Comparison of ENCODE assay signal across 19 mouse cellular contexts in the genomic region with DNA sequence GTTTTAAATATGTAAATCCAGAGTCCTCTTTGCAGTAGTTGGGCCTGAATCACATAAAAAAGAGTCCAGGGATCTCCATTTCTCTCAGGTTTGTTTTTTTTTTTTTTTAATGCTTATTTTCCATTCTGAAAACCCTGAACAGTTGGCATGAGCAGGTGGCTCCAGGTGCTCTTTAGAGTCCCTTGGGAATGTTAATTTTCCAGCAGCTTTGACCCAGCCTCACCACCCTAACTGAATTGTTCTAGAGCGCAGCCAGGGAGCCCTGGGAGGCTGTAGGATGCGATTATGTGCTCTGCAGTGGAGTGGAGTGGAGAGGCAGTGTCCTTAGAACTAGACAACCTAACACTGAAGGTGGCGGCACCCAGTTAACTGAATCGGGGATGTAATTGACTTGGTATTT. TPM values are rescaled to one million over a fixed set of nuclear protein-coding genes. Genes with fewer than 3 reads are reported as not detected.
DNase-seq lines count a peak whose midpoint lies in the region; ATAC-seq and TF ChIP-seq lines count a peak whose summit lies in the region.
"Had no signal": no experiment of that assay in that cellular context is flagged by ENCODE, and none has a peak within 500 bp of the region (broad histone marks: within the 10 kb centered on the region; RNA-seq: fewer than 3 reads in every experiment).

No protein-coding gene starts in this region.

- H3K9ac ChIP-seq in forebrain, embryonic 12.5 days, result no peak overlapping the region
- H3K9ac ChIP-seq in forebrain, postnatal 0 days, result no peak overlapping the region
- no peak overlapping the region for H3K9ac ChIP-seq in midbrain, embryonic 14.5 days (replicated peaks; ENCODE audit: low read length)
- no peak overlapping the region for H3K9ac ChIP-seq in midbrain, embryonic 11.5 days (ENCODE audit: low read length)
- H3K9ac ChIP-seq in forebrain, embryonic 16.5 days (replicated peaks; ENCODE audit: low read depth, low read length), result no peak overlapping the region
- H3K9ac ChIP-seq: liver, postnatal 0 days had no signal

- H3K27me3 ChIP-seq in forebrain, embryonic 12.5 days, result no peaks in the 10 kb centered on the region
- no peaks in the 10 kb centered on the region for H3K27me3 ChIP-seq in forebrain, postnatal 0 days (ENCODE audit: insufficient read depth, low read length)
- H3K27me3 ChIP-seq in midbrain, embryonic 14.5 days (ENCODE audit: control insufficient read depth, insufficient read depth, low read length), result no peaks in the 10 kb centered on the region
- H3K27me3 ChIP-seq in midbrain, embryonic 11.5 days (ENCODE audit: control insufficient read depth, insufficient read depth, low read length), result no peaks in the 10 kb centered on the region
- H3K27me3 ChIP-seq in forebrain, embryonic 16.5 days (replicated peaks; ENCODE audit: control insufficient read depth, insufficient read depth, low read length), result no peaks in the 10 kb centered on the region

- DNase-seq in forebrain, postnatal 0 days, result no peak
- DNase-seq in midbrain, embryonic 14.5 days, result no peak
- DNase-seq in midbrain, embryonic 11.5 days (ENCODE audit: low spot score, missing footprints), result no peak
- peak; percentile 48 for DNase-seq in ZHBTc4 (ENCODE audit: low read depth, low spot score)
- no peak for DNase-seq in left cerebral cortex, adult 2 months (ENCODE audit: extremely low spot score in 1 of 2, low spot score in 2 of 2)
- no peak for DNase-seq in thymus, postnatal 4 days
- DNase-seq: adrenal gland, postnatal 14 days; cerebellum, postnatal 36 days; gastrocnemius, postnatal 25 days; heart, adult 2 months; left cerebral cortex, postnatal 4 days; liver, postnatal 0 days; lung, postnatal 10 days; thymus, adult 18-20 months had no signal

- peaks cover 32% of the 10 kb centered on the region for H3K36me3 ChIP-seq in forebrain, embryonic 12.5 days (replicated peaks)
- H3K36me3 ChIP-seq in forebrain, postnatal 0 days (ENCODE audit: insufficient read depth), result 0 out of 2 replicates have a peak, but pooled peaks cover 3% of the 10 kb centered on the region
- H3K36me3 ChIP-seq in midbrain, embryonic 14.5 days (ENCODE audit: control insufficient read depth, insufficient read depth, low read length), result peaks cover 36% of the 10 kb centered on the region
- peaks cover 7% of the 10 kb centered on the region for H3K36me3 ChIP-seq in midbrain, embryonic 11.5 days (ENCODE audit: control insufficient read depth, insufficient read depth, low read length)
- H3K36me3 ChIP-seq in forebrain, embryonic 16.5 days (ENCODE audit: control insufficient read depth, insufficient read depth), result peaks cover 3% of the 10 kb centered on the region; the same call in 1 of the 2 replicates

- 70% methylated on average over 4 of the region's 4 CpGs for WGBS in forebrain, embryonic 12.5 days
- WGBS in forebrain, postnatal 0 days, result 73% methylated on average over 4 of the region's 4 CpGs
- WGBS in midbrain, embryonic 14.5 days, result 53% methylated on average over 4 of the region's 4 CpGs
- WGBS in midbrain, embryonic 11.5 days, result 86% methylated on average over 4 of the region's 4 CpGs
- WGBS in forebrain, embryonic 16.5 days, result 67% methylated on average over 4 of the region's 4 CpGs

- H3K4me1 ChIP-seq in forebrain, embryonic 12.5 days, result peaks cover 47% of the 10 kb centered on the region
- peaks cover 15% of the 10 kb centered on the region for H3K4me1 ChIP-seq in forebrain, postnatal 0 days (ENCODE audit: insufficient read depth)
- H3K4me1 ChIP-seq in midbrain, embryonic 14.5 days (ENCODE audit: control insufficient read depth, insufficient read depth, low read length), result peaks cover 41% of the 10 kb centered on the region
- H3K4me1 ChIP-seq in midbrain, embryonic 11.5 days (ENCODE audit: control insufficient read depth, insufficient read depth, low read length), result peaks cover 37% of the 10 kb centered on the region
- peaks cover 38% of the 10 kb centered on the region for H3K4me1 ChIP-seq in forebrain, embryonic 16.5 days (replicated peaks; ENCODE audit: control insufficient read depth, insufficient read depth, low read length)

- no peak for ATAC-seq in forebrain, embryonic 12.5 days (ENCODE audit: low FRiP score)
- no peak for ATAC-seq in forebrain, postnatal 0 days
- no peak for ATAC-seq in midbrain, embryonic 14.5 days (ENCODE audit: low FRiP score, low TSS enrichment)
- ATAC-seq in midbrain, embryonic 11.5 days (ENCODE audit: low FRiP score), result no peak
- no peak for ATAC-seq in forebrain, embryonic 16.5 days
- ATAC-seq: intestine, embryonic 16.5 days; liver, postnatal 0 days had no signal

- no peak overlapping the region for H3K4me2 ChIP-seq in forebrain, embryonic 12.5 days
- no peak overlapping the region for H3K4me2 ChIP-seq in forebrain, postnatal 0 days (ENCODE audit: low read depth)
- no peak overlapping the region for H3K4me2 ChIP-seq in midbrain, embryonic 14.5 days (ENCODE audit: low read length)
- H3K4me2 ChIP-seq in midbrain, embryonic 11.5 days, result no peak overlapping the region
- no peak overlapping the region for H3K4me2 ChIP-seq in forebrain, embryonic 16.5 days (ENCODE audit: low read length)

- H3K4me3 ChIP-seq in forebrain, embryonic 12.5 days (replicated peaks), result no peak overlapping the region
- no peak overlapping the region for H3K4me3 ChIP-seq in forebrain, postnatal 0 days (ENCODE audit: low read depth, low read length)
- H3K4me3 ChIP-seq in midbrain, embryonic 14.5 days (replicated peaks; ENCODE audit: low read depth, low read length), result no peak overlapping the region
- H3K4me3 ChIP-seq in midbrain, embryonic 11.5 days (ENCODE audit: low read depth, low read length), result no peak overlapping the region
- H3K4me3 ChIP-seq in forebrain, embryonic 16.5 days (replicated peaks; ENCODE audit: low read length), result no peak overlapping the region
- H3K4me3 ChIP-seq in left cerebral cortex, adult 2 months, result no peak overlapping the region
- H3K4me3 ChIP-seq: erythroblast, embryonic 14.5 days; heart, adult 2 months had no signal

- TF ChIP-seq CTCF in forebrain, postnatal 0 days (IDR thresholded peaks at IDR 0.05; ENCODE audit: low read depth), result no peak
- TF ChIP-seq CTCF in left cerebral cortex, adult 2 months (IDR thresholded peaks at IDR 0.05), result no peak

- H3K27ac ChIP-seq in forebrain, embryonic 12.5 days, result peak overlapping the region; percentile 75; the same call in 1 of the 2 replicates
- no peak overlapping the region for H3K27ac ChIP-seq in forebrain, postnatal 0 days (ENCODE audit: low read depth, low read length)
- H3K27ac ChIP-seq in midbrain, embryonic 14.5 days (replicated peaks; ENCODE audit: low read depth, low read length), result peak overlapping the region; percentile 61; the same call in 1 of the 2 replicates
- no peak overlapping the region for H3K27ac ChIP-seq in midbrain, embryonic 11.5 days (ENCODE audit: low read depth, low read length)
- H3K27ac ChIP-seq in forebrain, embryonic 16.5 days (ENCODE audit: low read length), result 0 out of 2 replicates have a peak overlapping the region, but pooled peaks have one; percentile 14
- H3K27ac ChIP-seq in left cerebral cortex, adult 2 months, result no peak overlapping the region
- H3K27ac ChIP-seq: heart, adult 2 months had no signal

- intact Hi-C loops in left cerebral cortex, adult 2 months (cut with DNase I), result no loop called here

- H3K9me3 ChIP-seq in forebrain, embryonic 12.5 days, result no peaks in the 10 kb centered on the region
- H3K9me3 ChIP-seq in forebrain, postnatal 0 days (ENCODE audit: low read length), result no peaks in the 10 kb centered on the region
- H3K9me3 ChIP-seq in midbrain, embryonic 14.5 days (ENCODE audit: control insufficient read depth, low read length), result no peaks in the 10 kb centered on the region
- no peaks in the 10 kb centered on the region for H3K9me3 ChIP-seq in midbrain, embryonic 11.5 days (ENCODE audit: control insufficient read depth, low read length)
- H3K9me3 ChIP-seq in forebrain, embryonic 16.5 days (ENCODE audit: control insufficient read depth, low read length), result no peaks in the 10 kb centered on the region
- H3K9me3 ChIP-seq: G1E had no signal

RNA-seq across cellular contexts. Expression of gene Cemip2, which starts 13.7 kb away (rescaled TPM):
- 88.7 and 89.2 TPM in 2 replicates for polyA plus RNA-seq in forebrain, embryonic 12.5 days (2016; fragmentation: Nextera tagmentation; extraction: Ambion mirVana)
- total RNA-seq in forebrain, postnatal 0 days (2014; rRNA removed), result 30.7 and 42.5 TPM in 2 replicates
- polyA plus RNA-seq in forebrain, postnatal 0 days (2015; fragmentation: Nextera tagmentation; extraction: Ambion mirVana), result 13.4 and 17.4 TPM in 2 replicates
- polyA plus RNA-seq in midbrain, embryonic 14.5 days (2014; fragmentation: Nextera tagmentation; extraction: Ambion mirVana), result 32.5 and 53.9 TPM in 2 replicates
- polyA plus RNA-seq in midbrain, embryonic 11.5 days (2014; fragmentation: Nextera tagmentation; extraction: Ambion mirVana), result 83.7 and 86.7 TPM in 2 replicates
- 37.2 and 37.6 TPM in 2 replicates for polyA plus RNA-seq in forebrain, embryonic 16.5 days (2015; fragmentation: Nextera tagmentation; extraction: Ambion mirVana)
- total RNA-seq in left cerebral cortex, adult 2 months (2021), result 10 to 100 TPM; 15.0 to 15.6 TPM

Comparison
In these comparisons a context has a peak if more than half of its experiments do, and no peak if none do; other contexts are left out.
1. H3K27ac ChIP-seq: peak in forebrain, embryonic 12.5 days (single experiment), midbrain, embryonic 14.5 days (single experiment) and forebrain, embryonic 16.5 days (single experiment); none in forebrain, postnatal 0 days (single experiment), midbrain, embryonic 11.5 days (single experiment) and left cerebral cortex, adult 2 months (single experiment).